Mouse (Mus musculus) midbrain, embryonic 16.5 days (tissue): ENCODE results near the gene Tcte2. TPM values are rescaled to one million over a fixed set of nuclear protein-coding genes. Genes with fewer than 3 reads are reported as not detected.
"Not testable (repeated sequence)": the region's sequence is repeated elsewhere in the genome, so short reads cannot be mapped to it uniquely, and the experiment has no call there.

Experiments
- ATAC-seq: fragments of 200-750 bp; cut with Nextera tagmentation; 2 replicates; pipeline ENCODE4 v1.8.0; 2017; ENCODE audit warnings: moderate TSS enrichment
- H3K27ac ChIP-seq: fragments of 300-500 bp; sonication (generic); 2 replicates; pipeline ENCODE4 v1.5.1; 2014; ENCODE audit warnings: mild to moderate bottlenecking, low read length, mixed read lengths
- H3K27me3 ChIP-seq: fragments of 300-500 bp; sonication (generic); 2 replicates; pipeline ENCODE4 v1.6.1; 2014; ENCODE audit warnings: low read depth, low read length, mixed read lengths; ENCODE audit not compliant: control insufficient read depth, insufficient read depth
- H3K36me3 ChIP-seq: fragments of 300-500 bp; sonication (generic); 2 replicates; pipeline ENCODE4 v1.6.1; 2014; ENCODE audit warnings: mild to moderate bottlenecking, low read length, moderate library complexity, mixed read lengths; ENCODE audit not compliant: control insufficient read depth, insufficient read depth
- H3K4me1 ChIP-seq: fragments of 300-500 bp; sonication (generic); 2 replicates; pipeline ENCODE4 v1.6.1; 2014; ENCODE audit warnings: mild to moderate bottlenecking, low read length, mixed read lengths; ENCODE audit not compliant: control insufficient read depth, insufficient read depth
- H3K4me2 ChIP-seq: fragments of 300-500 bp; sonication (generic); 2 replicates; pipeline ENCODE4 v1.6.1; 2014; ENCODE audit warnings: mild to moderate bottlenecking, low read length, mixed read lengths
- H3K4me3 ChIP-seq: fragments of 300-500 bp; sonication (generic); 2 replicates; pipeline ENCODE4 v1.5.1; 2014; ENCODE audit warnings: low read depth, mild to moderate bottlenecking, low read length, moderate library complexity, mixed read lengths
- H3K9ac ChIP-seq: fragments of 300-500 bp; sonication (generic); 2 replicates; pipeline ENCODE4 v1.6.1; 2014; ENCODE audit warnings: low read depth, low read length, mixed read lengths
- H3K9me3 ChIP-seq: fragments of 300-500 bp; sonication (generic); replicated peaks from 2 replicates; pipeline ENCODE4 v1.6.1; 2014; ENCODE audit warnings: mild to moderate bottlenecking, low read length, mixed read lengths; ENCODE audit not compliant: control insufficient read depth, poor library complexity, severe bottlenecking
- WGBS: fragments of 180-500 bp; shearing (Covaris S2); extraction: QIAGEN DNeasy Blood & Tissue Kit; methylation state at CpG from one replicate; pipeline ENCODE4 v1.1.7; 2014; 5-methylcytosine and 5-hydroxymethylcytosine counted together
- polyA plus RNA-seq: library from polyadenylated mRNA; unstranded; fragments of >200 nt; fragmentation: Nextera tagmentation; extraction: Ambion mirVana; gene quantifications from 2 replicates; pipeline ENCODE4 v1.2.1, GENCODE M21; 2015

Tcte2 gene
- polyA plus RNA-seq, 1 experiment from 2014 or later, result 15.5 TPM

- WGBS, result 75% methylated on average over 6 of the region's 6 CpGs
- Histone ChIP-seq H3K36me3 (no peaks in the 10 kb centered on the region), H3K9ac (no peak overlapping the region), H3K9me3 (no peaks in the 10 kb centered on the region), H3K27me3 (no peaks in the 10 kb centered on the region), H3K4me3 (no peak overlapping the region), H3K27ac (no peak overlapping the region), H3K4me1 (peaks cover 11% of the 10 kb centered on the region; the same call in 1 of the 2 replicates), H3K4me2 (no peak overlapping the region)
- ATAC-seq, result no peak
These were observed 81.9 kb downstream of the Tcte2 start for GRCm38 (mm10) chr17:13679725-13680124.

GRCm38 (mm10) chr17:13677225-13678148, 84.1 kb downstream of the Tcte2 start:
- H3K27me3 ChIP-seq, result no peaks in the 10 kb centered on the region
- WGBS, result 25% methylated on average over 9 of the region's 9 CpGs
- 0 out of 2 replicates have a peak, but pooled peaks have one; percentile 9 for ATAC-seq
- H3K4me3 ChIP-seq, result no peak overlapping the region
- peak overlapping the region; percentile 75 for H3K27ac ChIP-seq
- peak overlapping the region; percentile 27 for H3K4me2 ChIP-seq
- H3K9me3 ChIP-seq, result no peaks in the 10 kb centered on the region
- peak overlapping the region; percentile 42 for H3K9ac ChIP-seq
- peaks cover 11% of the 10 kb centered on the region; the same call in 1 of the 2 replicates for H3K4me1 ChIP-seq
- no peaks in the 10 kb centered on the region for H3K36me3 ChIP-seq

GRCm38 (mm10) chr17:13676099-13676498, 85.5 kb downstream of the Tcte2 start:
- not testable (repeated sequence) for H3K4me3 ChIP-seq, H3K27ac ChIP-seq, H3K36me3 ChIP-seq, ATAC-seq, H3K9me3 ChIP-seq, H3K9ac ChIP-seq, H3K4me2 ChIP-seq, H3K27me3 ChIP-seq
- H3K4me1 ChIP-seq, result peaks cover 11% of the 10 kb centered on the region; the same call in 1 of the 2 replicates
- WGBS, result 86% methylated on average over 3 of the region's 3 CpGs

- WGBS, result 59% methylated on average over 4 of the region's 4 CpGs
- Histone ChIP-seq H3K4me1 (peaks cover 11% of the 10 kb centered on the region; the same call in 1 of the 2 replicates), H3K9me3 (no peaks in the 10 kb centered on the region), H3K36me3 (no peaks in the 10 kb centered on the region), H3K9ac (no peak overlapping the region), H3K4me3 (no peak overlapping the region), H3K27me3 (no peaks in the 10 kb centered on the region), H3K27ac (no peak overlapping the region), H3K4me2 (no peak overlapping the region)
- ATAC-seq, result no peak
These were observed 86.0 kb downstream of the Tcte2 start for GRCm38 (mm10) chr17:13675630-13676029.

- no peaks in the 10 kb centered on the region for H3K9me3 ChIP-seq
- H3K27ac ChIP-seq, result no peak overlapping the region
- H3K9ac ChIP-seq, result no peak overlapping the region
- H3K27me3 ChIP-seq, result no peaks in the 10 kb centered on the region
- ATAC-seq, result no peak
- H3K4me3 ChIP-seq, result no peak overlapping the region
- H3K4me1 ChIP-seq, result peaks cover 11% of the 10 kb centered on the region; the same call in 1 of the 2 replicates
- 88% methylated on average over 6 of the region's 6 CpGs for WGBS
- H3K36me3 ChIP-seq, result no peaks in the 10 kb centered on the region
- H3K4me2 ChIP-seq, result no peak overlapping the region
These were observed 86.8 kb downstream of the Tcte2 start for GRCm38 (mm10) chr17:13674695-13675306.

GRCm38 (mm10) chr17:13671732-13672131, 89.9 kb downstream of the Tcte2 start:
- Histone ChIP-seq H3K36me3 (no peaks in the 10 kb centered on the region), H3K9me3 (no peaks in the 10 kb centered on the region), H3K27ac (no peak overlapping the region), H3K4me1 (peaks cover 27% of the 10 kb centered on the region), H3K9ac (no peak overlapping the region), H3K27me3 (no peaks in the 10 kb centered on the region), H3K4me3 (no peak overlapping the region), H3K4me2 (no peak overlapping the region)
- no peak for ATAC-seq
- WGBS, result 78% methylated on average over 4 of the region's 4 CpGs

GRCm38 (mm10) chr17:13670227-13670626, 91.4 kb downstream of the Tcte2 start:
- no peaks in the 10 kb centered on the region for H3K36me3 ChIP-seq
- H3K4me1 ChIP-seq, result peaks cover 28% of the 10 kb centered on the region
- no peak overlapping the region for H3K4me3 ChIP-seq
- no peak overlapping the region for H3K9ac ChIP-seq
- no peaks in the 10 kb centered on the region for H3K9me3 ChIP-seq
- H3K27ac ChIP-seq, result peak overlapping the region; percentile 89
- H3K4me2 ChIP-seq, result no peak overlapping the region
- no peak for ATAC-seq
- no peaks in the 10 kb centered on the region for H3K27me3 ChIP-seq

GRCm38 (mm10) chr17:13669206-13669605, 92.4 kb downstream of the Tcte2 start:
- Histone ChIP-seq H3K4me3 (no peak overlapping the region), H3K9ac (peak overlapping the region; percentile 49; the same call in 1 of the 2 replicates), H3K36me3 (no peaks in the 10 kb centered on the region), H3K9me3 (no peaks in the 10 kb centered on the region), H3K4me1 (peaks cover 28% of the 10 kb centered on the region), H3K27me3 (no peaks in the 10 kb centered on the region), H3K27ac (peak overlapping the region; percentile 89), H3K4me2 (peak overlapping the region; percentile 25)
- ATAC-seq, result peak; percentile 60
- 4% methylated on average over 8 of the region's 8 CpGs for WGBS
